Mouse (Mus musculus): ENCODE measurements around the gene Ciz1.

GRCm38 (mm10) chr2:32411407-32411806 is 59.3 kb downstream of the Ciz1 start:
- TF ChIP-seq POLR2A (IDR thresholded peaks at IDR 0.05; ENCODE audit: borderline replicate concordance, extremely low read depth, insufficient read depth, insufficient read length, poor library complexity, severe bottlenecking): no peak
- TF ChIP-seq CTCF (IDR thresholded peaks at IDR 0.05; ENCODE audit: borderline replicate concordance, extremely low read depth, insufficient read depth, insufficient read length): no peak

All from brain, embryonic 14.5 days (tissue).